Mouse (Mus musculus) embryonic facial prominence, embryonic 12.5 days (tissue): ENCODE results near the gene Psg23. TPM values are rescaled to one million over a fixed set of nuclear protein-coding genes. Genes with fewer than 3 reads are reported as not detected.
"Not testable (repeated sequence)": the region's sequence is repeated elsewhere in the genome, so short reads cannot be mapped to it uniquely, and the experiment has no call there.

Experiments used
- ATAC-seq: fragments of 200-750 bp; cut with Nextera tagmentation; 2 replicates; pipeline ENCODE4 v1.8.0; 2017; ENCODE audit not compliant: insufficient number of reproducible peaks, insufficient read depth, low FRiP score, low TSS enrichment
- H3K27ac ChIP-seq: fragments of 300-500 bp; sonication (generic); 2 replicates; pipeline ENCODE4 v1.5.1; 2016; ENCODE audit warnings: mild to moderate bottlenecking
- H3K27me3 ChIP-seq: fragments of 300-500 bp; sonication (generic); 2 replicates; pipeline ENCODE4 v1.6.1; 2016; ENCODE audit warnings: mild to moderate bottlenecking, moderate library complexity
- H3K36me3 ChIP-seq: fragments of 300-500 bp; sonication (generic); 2 replicates; pipeline ENCODE4 v1.6.1; 2016; ENCODE audit warnings: mild to moderate bottlenecking
- H3K4me1 ChIP-seq: fragments of 300-500 bp; sonication (generic); 2 replicates; pipeline ENCODE4 v1.6.1; 2016
- H3K4me2 ChIP-seq: fragments of 300-500 bp; sonication (generic); replicated peaks from 2 replicates; pipeline ENCODE4 v1.6.1; 2016; ENCODE audit warnings: mild to moderate bottlenecking, moderate library complexity
- H3K4me3 ChIP-seq: fragments of 300-500 bp; sonication (generic); 2 replicates; pipeline ENCODE4 v1.5.1; 2016; ENCODE audit warnings: mild to moderate bottlenecking
- H3K9ac ChIP-seq: fragments of 300-500 bp; sonication (generic); 2 replicates; pipeline ENCODE4 v1.6.1; 2016; ENCODE audit warnings: mild to moderate bottlenecking, moderate library complexity
- H3K9me3 ChIP-seq: fragments of 300-500 bp; sonication (generic); 2 replicates; pipeline ENCODE4 v1.6.1; 2016; ENCODE audit warnings: mild to moderate bottlenecking, moderate library complexity
- WGBS: fragments of 180-500 bp; shearing (Covaris S2); methylation state at CpG from one replicate; pipeline ENCODE4 v1.1.7; 2016; 5-methylcytosine and 5-hydroxymethylcytosine counted together
- polyA plus RNA-seq: library from polyadenylated mRNA; unstranded; fragments of >200 nt; fragmentation: Nextera tagmentation; extraction: Ambion mirVana; gene quantifications from 2 replicates; pipeline ENCODE4 v1.2.1, GENCODE M21; 2016

Gene Psg23
- polyA plus RNA-seq, result not detected in 2 replicates

DNA sequence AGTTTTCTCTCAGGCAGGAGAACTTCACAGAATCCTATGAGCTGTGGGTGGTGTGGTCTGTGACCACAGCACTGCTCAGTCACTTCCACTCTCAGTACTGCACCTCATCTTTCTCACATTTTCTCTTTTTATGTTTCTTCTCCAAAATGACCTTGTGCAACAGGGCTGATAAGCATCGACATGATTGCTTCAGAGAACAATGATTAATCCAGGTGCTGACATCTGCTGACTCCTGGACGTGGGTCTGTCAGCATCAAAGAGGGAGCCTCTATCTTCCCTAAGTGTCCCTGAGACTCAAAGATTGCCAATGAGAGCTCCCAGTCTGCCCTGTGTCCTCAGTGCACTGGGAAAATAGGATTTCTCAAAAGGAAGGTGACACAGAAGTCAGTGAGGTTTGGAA is at the start of gene Psg23:
TSS of gene Psg23 (minus strand) at position 101 of the 400 bp plus-strand sequence.
- WGBS, result 72% methylated on average over 2 of the region's 2 CpGs
- ATAC-seq, H3K36me3 ChIP-seq, H3K4me3 ChIP-seq, H3K4me2 ChIP-seq, H3K27ac ChIP-seq, H3K9me3 ChIP-seq, H3K27me3 ChIP-seq, H3K9ac ChIP-seq, H3K4me1 ChIP-seq: not testable (repeated sequence)

DNA sequence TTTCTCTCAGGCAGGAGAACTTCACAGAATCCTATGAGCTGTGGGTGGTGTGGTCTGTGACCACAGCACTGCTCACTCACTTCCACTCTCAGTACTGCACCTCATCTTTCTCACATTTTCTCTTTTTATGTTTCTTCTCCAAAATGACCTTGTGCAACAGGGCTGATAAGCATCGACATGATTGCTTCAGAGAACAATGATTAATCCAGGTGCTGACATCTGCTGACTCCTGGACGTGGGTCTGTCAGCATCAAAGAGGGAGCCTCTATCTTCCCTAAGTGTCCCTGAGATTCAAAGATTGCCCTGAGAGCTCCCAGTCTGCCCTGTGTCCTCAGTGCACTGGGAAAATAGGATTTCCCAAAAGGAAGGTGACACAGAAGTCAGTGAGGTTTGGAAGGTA is 40.3 kb upstream of the Psg23 start, which contains the start of gene Psg21:
TSS of gene Psg21 (minus strand) at position 101 of the 400 bp plus-strand sequence.
- H3K9ac ChIP-seq, H3K9me3 ChIP-seq, H3K4me1 ChIP-seq, H3K4me3 ChIP-seq, H3K27ac ChIP-seq, H3K4me2 ChIP-seq, H3K36me3 ChIP-seq, ATAC-seq, H3K27me3 ChIP-seq: not testable (repeated sequence)
- 65% methylated on average over 2 of the region's 2 CpGs for WGBS

DNA sequence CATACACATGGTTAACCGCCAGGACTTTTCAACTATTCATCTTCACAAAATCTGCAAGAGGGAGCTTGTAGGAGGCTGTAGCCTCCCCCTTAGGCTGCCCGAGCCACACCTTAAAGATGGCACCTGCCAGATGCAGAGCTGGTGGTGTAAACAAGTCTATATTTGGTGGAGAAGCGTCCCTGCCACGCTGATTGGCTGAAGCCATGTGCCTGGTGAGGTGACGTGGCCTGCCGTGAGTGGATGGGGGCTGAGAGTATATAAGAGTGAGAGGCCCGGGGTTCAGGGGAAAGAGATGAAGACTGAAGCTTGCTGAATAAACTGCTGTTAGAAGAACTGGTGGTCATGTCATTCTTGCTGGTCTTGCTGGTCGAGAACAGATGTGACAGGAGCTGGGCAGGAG is 10.6 kb upstream of the Psg23 start:
- not testable (repeated sequence) for H3K9me3 ChIP-seq, ATAC-seq, H3K9ac ChIP-seq, H3K4me1 ChIP-seq, H3K4me3 ChIP-seq, H3K36me3 ChIP-seq, H3K4me2 ChIP-seq, H3K27ac ChIP-seq, H3K27me3 ChIP-seq
- WGBS, result 75% methylated on average over 8 of the region's 8 CpGs

DNA sequence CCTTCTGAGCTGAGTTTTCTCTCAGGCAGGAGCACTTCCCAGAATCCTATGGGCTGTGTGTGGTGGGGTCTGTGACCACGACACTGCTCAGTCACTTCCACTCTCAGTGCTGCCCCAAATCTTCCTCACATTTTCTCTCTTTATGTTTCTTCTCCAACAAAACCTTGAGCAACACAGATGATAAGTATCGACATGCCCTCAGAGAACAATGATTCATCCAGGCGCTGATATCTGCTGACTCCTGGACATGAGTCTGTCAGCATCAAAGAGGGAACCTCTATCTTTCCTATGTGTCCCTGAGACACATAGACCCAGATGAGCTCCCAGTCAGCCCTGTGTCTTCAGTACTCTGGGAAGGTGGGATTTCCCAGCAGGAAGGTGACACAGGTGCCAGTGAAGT is 49.1 kb downstream of the Psg23 start, which contains the start of gene Psg27:
TSS of gene Psg27 (minus strand) at position 101 of the 400 bp plus-strand sequence.
- Histone ChIP-seq H3K4me3 (no peak within 1 kb of the TSS), H3K36me3 (no peaks in the 10 kb centered on the region), H3K4me2 (no peak within 1 kb of the TSS), H3K27ac (no peak within 1 kb of the TSS), H3K27me3 (no peaks in the 10 kb centered on the region), H3K9me3 (no peaks in the 10 kb centered on the region), H3K4me1 (no peaks in the 10 kb centered on the region), H3K9ac (no peak within 1 kb of the TSS)
- WGBS, result 83% methylated on average over 3 of the region's 3 CpGs
- ATAC-seq, result no peak

DNA sequence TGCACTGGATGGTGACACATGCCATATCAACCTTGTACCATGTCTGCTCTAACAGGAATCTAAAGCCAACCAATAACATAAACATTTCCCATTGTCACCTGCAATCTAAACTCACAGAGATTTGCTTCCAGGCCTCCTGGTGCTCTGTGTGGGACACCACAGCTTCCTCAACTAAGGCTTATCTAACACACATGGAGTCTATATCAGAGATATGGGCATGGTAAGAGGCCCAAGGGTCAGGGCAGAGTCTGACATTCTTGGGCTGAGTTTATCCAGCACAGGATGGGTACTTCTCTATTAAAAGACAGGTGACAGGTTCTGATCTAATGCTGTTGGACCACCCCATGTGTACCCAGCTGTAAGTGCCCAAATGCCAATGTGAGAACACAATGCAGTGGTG is 56.5 kb downstream of the Psg23 start:
- Histone ChIP-seq H3K27ac (no peak overlapping the region), H3K36me3 (no peaks in the 10 kb centered on the region), H3K4me1 (no peaks in the 10 kb centered on the region), H3K27me3 (no peaks in the 10 kb centered on the region), H3K4me2 (no peak overlapping the region), H3K4me3 (no peak overlapping the region), H3K9ac (no peak overlapping the region), H3K9me3 (0 out of 2 replicates have a peak, but pooled peaks cover 4% of the 10 kb centered on the region)
- no peak for ATAC-seq

Other genes with a start within 250 kb of the Psg23 start
- not detected in 2 replicates for gene Psg28, start 184.5 kb downstream of the Psg23 start, polyA plus RNA-seq
- not detected in 2 replicates for gene Psg26, start 132.3 kb downstream of the Psg23 start, polyA plus RNA-seq
- not detected in 2 replicates for gene Psg25, start 84.2 kb downstream of the Psg23 start, polyA plus RNA-seq
- not detected in 2 replicates for gene Psg27, start 49.2 kb downstream of the Psg23 start, polyA plus RNA-seq
- not detected in 2 replicates for gene Psg21, start 40.2 kb upstream of the Psg23 start, polyA plus RNA-seq
- not detected in 2 replicates for gene Psg20, start 69.7 kb upstream of the Psg23 start, polyA plus RNA-seq
- not detected in 2 replicates for gene Psg22, start 101.6 kb upstream of the Psg23 start, polyA plus RNA-seq
- not detected in 2 replicates for gene Psg19, start 182.0 kb upstream of the Psg23 start, polyA plus RNA-seq
- gene Psg17, start 205.1 kb upstream of the Psg23 start, polyA plus RNA-seq, result not detected in 2 replicates
- 0.12 and 0.28 TPM in 2 replicates for gene Mill2, start 223.5 kb upstream of the Psg23 start, polyA plus RNA-seq